Mouse (Mus musculus): ENCODE results near the gene Arhgap31. TPM values are rescaled to one million over a fixed set of nuclear protein-coding genes. Genes with fewer than 3 reads are reported as not detected.

The Arhgap31 gene
- polyA plus RNA-seq, 1 experiment from 2014 or later, result 11.8 TPM

Other genes starting within 250 kb of the Arhgap31 start
- 35.2 and 37.0 TPM in 2 replicates for gene Timmdc1, start 190.6 kb downstream of the Arhgap31 start, polyA plus RNA-seq (2016; fragmentation: Nextera tagmentation; extraction: Ambion mirVana)
- 70.0 and 72.5 TPM in 2 replicates for gene Poglut1, start 163.0 kb downstream of the Arhgap31 start, polyA plus RNA-seq (2016; fragmentation: Nextera tagmentation; extraction: Ambion mirVana)
- 66.3 and 69.1 TPM in 2 replicates for gene Tmem39a, start 154.6 kb downstream of the Arhgap31 start, polyA plus RNA-seq (2016; fragmentation: Nextera tagmentation; extraction: Ambion mirVana)
- 24.6 and 24.7 TPM in 2 replicates for gene B4galt4, start 29.0 kb upstream of the Arhgap31 start, polyA plus RNA-seq (2016; fragmentation: Nextera tagmentation; extraction: Ambion mirVana)
- gene Upk1b, start 87.1 kb upstream of the Arhgap31 start, polyA plus RNA-seq (2016; fragmentation: Nextera tagmentation; extraction: Ambion mirVana), result 1.8 and 3.4 TPM in 2 replicates
- not detected in 2 replicates for gene 4930435E12Rik, start 115.5 kb upstream of the Arhgap31 start, polyA plus RNA-seq (2016; fragmentation: Nextera tagmentation; extraction: Ambion mirVana)
- 1.8 TPM in 2 replicates for gene Igsf11, start 179.4 kb upstream of the Arhgap31 start, polyA plus RNA-seq (2016; fragmentation: Nextera tagmentation; extraction: Ambion mirVana)

All from midbrain, embryonic 12.5 days (tissue).